Mouse (Mus musculus) liver, adult 2 months (tissue): ENCODE measurements around the gene Mras.

ENCODE experiments used
- CTCF ChIP-seq: fragments of 200-500 bp; IDR thresholded peaks from 2 replicates; pipeline ENCODE4 v1.5.1; 2011; ENCODE audit warnings: low read depth, low read length, control low read depth
- POLR2A ChIP-seq: fragments of 200-500 bp; IDR thresholded peaks from 2 replicates; pipeline ENCODE4 v1.6.1; 2011; ENCODE audit warnings: low read length, control low read depth; ENCODE audit not compliant: insufficient read depth; ENCODE audit errors: extremely low read depth

DNA sequence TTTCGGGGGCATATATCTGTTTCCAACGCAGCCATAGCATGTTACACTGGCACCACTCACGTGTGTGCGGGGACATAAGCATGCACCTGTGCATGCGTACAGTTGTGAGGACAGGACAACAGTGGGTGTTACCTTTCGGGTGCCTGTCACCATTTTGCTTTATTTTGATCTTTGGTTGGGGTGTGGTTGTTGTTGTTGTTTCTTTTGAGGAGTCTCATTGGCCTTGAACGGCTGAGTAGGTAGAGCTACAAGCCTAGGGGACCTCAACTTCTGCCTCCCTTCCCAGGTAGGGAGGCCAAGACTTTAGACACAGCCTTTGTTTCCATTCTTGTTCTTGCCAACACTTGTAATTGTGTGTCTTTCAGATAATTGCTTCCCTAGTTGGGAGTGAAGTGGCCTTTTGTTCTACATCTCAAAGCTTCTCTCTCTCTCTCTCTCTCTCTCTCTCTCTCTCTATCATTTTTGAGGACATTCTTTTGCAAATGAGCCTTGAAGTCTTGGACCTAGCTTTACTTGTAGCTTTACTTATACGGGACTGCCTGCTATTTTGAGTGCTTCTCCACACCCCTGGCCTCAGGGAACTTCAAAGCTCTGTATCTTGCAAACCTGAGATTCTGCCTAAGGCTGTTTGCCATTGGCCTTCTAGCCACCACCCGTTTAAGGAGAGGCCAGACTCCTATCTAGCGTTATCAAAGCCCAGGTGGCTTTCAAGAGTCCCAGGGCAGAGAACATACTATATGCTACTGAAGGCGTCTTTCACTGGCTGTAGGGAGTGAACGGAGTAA, 792 bp upstream of the Mras start:
- TF ChIP-seq CTCF (no peak), POLR2A (no peak)
